Mouse (Mus musculus): ENCODE results near the gene Slc22a17.
A peak's percentile ranks its signal among the peaks of the same experiment; 100 is the strongest.

Slc22a17 gene

DNA sequence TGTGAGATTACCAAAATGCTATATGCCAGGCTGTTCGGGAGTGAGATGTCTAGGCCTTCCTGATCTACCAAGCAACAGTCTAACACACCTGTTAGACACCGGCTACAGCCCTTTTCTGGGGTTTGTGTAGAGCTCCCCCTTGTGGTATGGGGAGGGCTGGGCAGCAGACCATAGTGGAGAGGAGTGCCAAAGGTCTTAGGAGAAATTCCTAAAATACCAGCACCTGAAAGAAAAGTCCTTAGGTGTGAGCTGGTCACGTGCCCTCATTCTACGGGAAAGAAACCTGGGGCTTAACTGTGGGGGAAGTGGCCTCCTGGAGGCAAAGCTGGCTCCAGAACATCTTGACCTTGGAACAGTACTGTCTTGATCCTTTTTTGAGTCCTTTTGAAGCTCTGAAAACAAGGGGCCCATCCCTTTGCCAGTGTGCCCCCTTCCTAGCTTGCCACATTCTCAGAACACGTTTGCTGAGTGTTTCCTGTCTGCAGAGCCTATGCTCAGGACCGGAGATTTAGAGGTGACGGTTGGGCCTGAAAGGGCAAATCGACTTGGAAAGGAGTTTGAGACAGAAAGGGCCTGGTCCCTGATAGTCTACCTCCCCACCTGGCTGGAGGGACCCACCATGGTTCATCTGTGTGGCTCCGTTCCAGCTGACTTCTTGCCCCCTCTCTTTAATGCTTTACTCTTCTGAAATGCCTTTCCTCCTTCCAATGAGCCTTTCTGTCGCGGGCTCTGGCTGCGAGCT is 26.7 kb upstream of the Slc22a17 start:
- DNase-seq (ENCODE audit: extremely low read depth, low read depth), result peak; percentile 26

- no peak for DNase-seq (ENCODE audit: extremely low read depth, low read depth)
These were observed 25.7 kb upstream of the Slc22a17 start for GRCm38 (mm10) chr14:54938431-54939219.

DNA sequence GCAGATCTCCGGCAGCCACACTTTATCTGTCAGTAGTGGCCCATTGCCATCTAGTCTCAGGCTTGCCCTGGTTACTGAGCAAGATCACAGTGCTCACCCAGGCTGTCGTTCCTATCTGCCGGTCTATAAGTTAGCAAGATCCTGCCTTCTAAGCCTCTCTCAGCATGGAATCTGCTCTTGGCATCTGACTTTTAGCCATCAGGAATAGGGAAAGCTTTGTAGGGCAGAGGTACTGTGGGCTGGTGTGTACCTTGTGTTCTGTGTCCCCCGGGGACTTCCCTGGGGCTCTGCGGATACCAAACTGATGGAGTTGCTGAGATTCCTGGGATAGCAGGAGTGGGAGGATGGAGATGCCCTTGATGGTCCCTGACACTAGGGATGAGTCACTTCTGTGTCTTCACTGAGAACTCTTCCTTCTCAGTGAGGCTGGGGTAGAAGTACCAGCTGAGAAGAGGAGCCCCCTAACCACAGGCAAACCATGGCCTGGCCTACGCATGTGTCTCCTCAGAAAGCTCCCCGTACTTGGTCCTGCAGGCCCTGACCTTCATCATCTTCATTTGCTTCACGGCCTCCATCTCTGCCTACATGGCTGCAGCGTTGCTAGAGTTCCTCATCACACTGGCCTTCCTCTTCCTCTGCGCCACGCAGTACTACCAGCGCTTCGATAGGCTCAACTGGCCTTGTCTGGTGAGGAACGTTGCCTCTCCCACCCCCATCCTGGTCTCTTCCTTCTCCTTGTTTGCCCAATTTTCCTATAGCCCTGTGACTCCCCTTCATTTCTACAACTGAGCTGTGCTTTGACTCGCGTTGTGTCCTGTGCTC is 24.6 kb upstream of the Slc22a17 start:
- DNase-seq (ENCODE audit: extremely low read depth, low read depth), result no peak

GRCm38 (mm10) chr14:54936831-54937160 is 23.9 kb upstream of the Slc22a17 start:
- peak; percentile 27 for DNase-seq (ENCODE audit: extremely low read depth, low read depth)

DNA sequence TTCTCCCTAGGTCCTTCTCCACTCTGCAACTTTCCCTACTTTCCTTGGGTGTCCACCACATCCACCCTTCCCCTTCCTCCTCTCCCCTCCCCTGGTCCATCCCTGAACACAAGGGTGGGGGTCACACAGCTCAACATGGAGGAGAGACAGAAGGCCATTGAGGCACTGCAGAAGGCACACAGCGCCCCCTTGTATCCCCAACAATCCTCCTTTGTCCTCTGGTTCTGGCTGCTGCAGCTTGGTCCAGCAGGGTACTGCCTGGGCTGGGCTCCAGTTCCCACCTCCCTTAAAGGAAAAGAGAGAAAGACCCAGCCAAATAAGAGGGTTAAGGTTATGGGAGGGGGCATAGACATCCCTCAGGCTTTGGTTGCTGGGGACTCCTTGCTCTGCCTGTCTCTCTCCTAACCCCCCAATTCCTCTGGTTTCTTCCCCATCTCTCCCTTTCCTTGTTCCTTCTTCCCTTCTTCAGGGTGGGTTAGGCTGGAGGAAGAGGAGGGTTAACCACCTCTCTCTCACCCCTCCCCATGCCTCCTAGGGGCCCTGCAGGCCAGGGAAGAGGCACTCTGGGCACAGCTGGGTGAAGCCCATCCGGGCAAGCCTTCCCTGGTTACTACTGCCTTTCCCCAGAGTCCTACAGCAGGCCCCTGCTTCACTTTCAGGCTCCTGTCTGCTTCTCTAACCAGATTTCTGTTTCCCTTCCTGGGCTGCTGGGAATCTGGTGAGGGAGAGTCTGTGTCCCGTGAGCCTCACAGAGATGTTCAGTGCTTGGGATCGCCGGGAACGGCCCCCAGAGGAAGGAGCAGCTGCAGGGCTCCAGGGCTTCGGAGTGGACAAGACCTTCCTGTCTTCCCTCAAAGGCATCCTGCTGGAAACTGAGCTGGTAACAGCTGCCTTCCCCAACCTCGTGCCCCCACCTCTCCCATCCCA is 23.2 kb upstream of the Slc22a17 start, which contains the start of gene Cmtm5:
Cmtm5 (plus strand) TSS at position 358 of the 927 bp plus-strand sequence.
- no peak for DNase-seq (ENCODE audit: extremely low read depth, low read depth)

GRCm38 (mm10) chr14:54932645-54933150 is 19.8 kb upstream of the Slc22a17 start, which contains the start of gene Il25:
Gene Il25 (plus strand): TSS chr14:54932695.
- DNase-seq (ENCODE audit: extremely low read depth, low read depth), result no peak

GRCm38 (mm10) chr14:54930431-54930830 is 17.5 kb upstream of the Slc22a17 start:
- no peak for DNase-seq (ENCODE audit: extremely low read depth, low read depth)

- no peak for DNase-seq (ENCODE audit: extremely low read depth, low read depth)
These were observed 16.9 kb upstream of the Slc22a17 start for GRCm38 (mm10) chr14:54929801-54930200.

DNA sequence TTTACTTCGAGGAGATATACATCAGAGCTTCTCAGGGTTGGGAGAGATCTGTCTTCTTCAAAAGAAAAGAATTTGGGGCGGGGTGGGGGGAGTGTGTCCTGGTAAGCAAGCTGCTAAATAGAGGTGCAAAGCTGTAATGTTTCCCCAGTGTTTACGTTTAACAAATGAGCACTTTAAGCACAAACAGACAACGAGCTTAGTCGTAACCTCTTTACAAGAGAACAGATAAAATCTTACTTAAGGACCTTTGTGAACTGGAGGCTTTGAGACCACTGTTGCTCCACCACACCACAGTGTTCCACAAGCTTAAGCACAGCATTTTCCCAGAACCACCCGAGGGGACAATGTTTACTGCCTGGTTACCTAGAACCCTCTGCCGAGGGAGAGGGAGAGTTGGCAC is 14.4 kb upstream of the Slc22a17 start:
- no peak for DNase-seq (ENCODE audit: extremely low read depth, low read depth)

GRCm38 (mm10) chr14:54926401-54927158 is 13.6 kb upstream of the Slc22a17 start:
- DNase-seq (ENCODE audit: extremely low read depth, low read depth), result no peak

- DNase-seq (ENCODE audit: extremely low read depth, low read depth), result no peak
These were observed 12.7 kb upstream of the Slc22a17 start, which contains the start of gene Efs for GRCm38 (mm10) chr14:54925349-54926342. Gene Efs (minus strand): TSS chr14:54926126.

GRCm38 (mm10) chr14:54924641-54925348 is 11.9 kb upstream of the Slc22a17 start:
- DNase-seq (ENCODE audit: extremely low read depth, low read depth), result peak; percentile 17

DNA sequence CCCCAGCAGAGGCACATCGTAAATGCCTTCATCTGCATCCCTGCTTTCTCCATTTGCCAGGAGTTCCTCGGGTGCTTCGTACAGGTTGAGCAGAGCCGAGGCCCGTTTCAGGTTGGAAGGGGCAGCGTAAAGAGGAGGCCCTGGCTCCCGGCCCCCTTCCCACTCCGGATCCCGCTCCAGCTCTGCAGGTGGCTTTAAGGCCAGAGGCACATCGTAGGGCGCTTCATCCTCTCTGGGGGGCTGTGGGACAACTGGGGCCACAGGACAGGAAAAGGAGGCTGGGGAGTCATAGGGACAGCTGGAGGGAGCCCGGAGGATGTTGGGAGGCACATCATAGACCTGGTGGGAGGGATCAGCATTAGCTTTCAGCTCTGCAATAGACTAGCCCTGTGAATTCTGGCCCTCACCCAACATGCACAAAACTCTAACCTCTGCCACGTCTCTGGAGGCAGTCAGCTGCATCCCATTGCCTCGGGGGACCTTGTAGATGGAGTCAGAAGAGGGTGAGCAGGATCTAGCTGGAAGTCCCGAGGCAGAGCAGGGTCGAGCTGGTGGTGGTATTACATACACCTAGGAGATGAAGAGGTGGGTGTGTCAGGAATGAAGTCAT is 7.2 kb upstream of the Slc22a17 start:
- DNase-seq (ENCODE audit: extremely low read depth, low read depth), result no peak

- DNase-seq (ENCODE audit: extremely low read depth, low read depth), result no peak
These were observed 411 bp upstream of the Slc22a17 start for GRCm38 (mm10) chr14:54913343-54913742.

DNA sequence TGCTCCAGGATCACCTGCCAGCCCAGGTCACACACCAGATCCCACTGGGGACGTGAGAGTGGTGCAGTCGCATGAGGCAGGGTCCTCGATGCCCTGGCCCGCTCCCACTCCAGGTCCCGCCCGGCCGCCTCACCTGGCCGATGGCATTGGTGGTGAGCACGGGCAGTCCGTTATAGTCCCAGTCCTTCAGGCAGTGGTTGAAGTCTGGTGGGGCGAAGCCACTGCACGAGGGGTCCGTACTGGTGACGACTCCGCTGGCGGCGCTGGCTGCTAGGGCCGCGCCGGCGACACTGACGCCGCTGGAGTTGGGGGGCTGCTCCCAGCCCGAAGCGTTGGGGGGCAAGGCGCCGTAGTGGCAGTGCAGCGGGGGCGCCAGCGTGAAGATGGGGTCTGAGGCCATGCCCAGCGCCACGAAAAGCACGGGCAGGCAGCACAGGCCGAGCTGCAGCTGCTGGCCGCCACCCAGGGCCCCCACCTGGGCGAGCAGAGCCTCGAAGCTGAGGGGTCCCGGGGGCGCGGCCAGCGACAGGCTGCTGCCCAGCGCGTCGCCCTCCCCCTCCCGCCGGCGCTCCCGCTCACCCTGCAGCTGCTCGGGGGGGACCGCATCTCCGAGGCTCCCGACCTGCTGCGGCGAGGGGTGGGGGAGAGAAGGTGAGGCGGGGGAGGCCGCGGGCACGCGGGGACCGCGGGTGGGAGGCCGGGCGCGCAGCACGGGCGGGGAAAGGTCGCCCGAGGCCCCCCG is 652 bp downstream of the Slc22a17 start:
- DNase-seq (ENCODE audit: extremely low read depth, low read depth), result no peak

- DNase-seq (ENCODE audit: extremely low read depth, low read depth), result no peak
These were observed 4.2 kb downstream of the Slc22a17 start for GRCm38 (mm10) chr14:54908682-54909081.

DNA sequence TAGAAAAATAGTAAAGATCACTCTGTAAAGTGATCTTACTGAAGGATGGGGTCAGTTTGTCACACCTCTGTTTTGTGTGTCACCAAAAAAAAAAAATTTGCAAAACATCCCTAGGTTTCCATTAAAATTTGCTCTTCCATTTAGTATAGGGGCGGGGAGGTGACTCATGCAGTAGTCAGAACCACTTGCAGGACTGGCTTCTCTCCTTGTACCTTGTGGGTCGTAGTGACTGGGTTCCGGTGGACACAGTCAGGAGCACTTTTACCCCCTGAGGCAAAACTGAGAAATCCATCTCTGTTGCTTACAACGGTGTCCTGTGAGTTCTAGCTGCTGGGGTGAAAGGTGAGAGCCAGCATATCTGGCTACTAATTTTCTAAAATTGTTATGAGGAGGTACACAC is 9.3 kb downstream of the Slc22a17 start:
- no peak for DNase-seq (ENCODE audit: extremely low read depth, low read depth)
